Mouse (Mus musculus): Measurements from ENCODE around the gene Tgfbr1. TPM values are rescaled to one million over a fixed set of nuclear protein-coding genes. Genes with fewer than 3 reads are reported as not detected.

Gene Tgfbr1
- total RNA-seq, 1 experiment from 2014 or later: 34.1 TPM

DNA sequence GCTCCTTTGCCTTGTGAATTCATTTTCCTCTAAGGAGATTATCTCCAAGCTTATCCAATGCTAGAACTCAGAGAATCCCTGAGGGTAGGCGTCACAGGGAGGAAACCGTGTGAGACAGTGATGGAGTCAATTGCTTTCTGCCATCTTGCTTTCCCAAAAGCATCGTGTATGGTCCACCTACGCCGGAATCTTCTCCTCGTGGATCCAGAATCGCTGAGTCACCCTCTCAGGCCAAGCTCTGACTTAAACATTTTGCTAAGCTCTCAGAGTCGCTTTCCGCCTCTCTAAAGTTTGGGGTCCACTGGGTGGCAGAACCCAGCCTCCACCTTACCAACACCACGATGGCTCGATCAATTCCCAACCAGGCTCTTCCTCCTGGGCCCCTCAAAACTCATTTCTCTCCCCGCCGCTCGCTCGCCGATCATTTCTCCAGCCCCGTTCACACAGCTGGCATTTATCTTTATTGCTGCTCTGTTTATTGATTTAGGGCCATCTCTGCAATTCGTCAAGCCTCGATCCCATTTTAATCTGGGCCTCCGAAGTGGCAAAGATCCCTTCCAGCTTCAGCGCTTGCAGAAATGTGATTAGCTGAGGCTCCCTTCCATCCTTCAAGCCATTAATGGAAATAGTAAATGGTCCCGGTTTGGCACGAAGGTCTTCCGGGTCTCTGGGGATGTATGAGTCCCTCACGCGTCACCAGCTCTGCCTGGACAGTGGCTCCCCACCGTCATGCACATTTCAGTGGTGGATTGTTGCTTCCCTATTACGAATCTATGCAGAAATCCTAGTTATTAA, 82.7 kb downstream of the Tgfbr1 start:
- ATAC-seq (replicated peaks in 1 of 2; ENCODE audit: insufficient read depth in 1 of 2, low FRiP score in 2 of 2, low TSS enrichment in 1 of 2, low read depth in 1 of 2, poor library complexity in 2 of 2, severe bottlenecking in 2 of 2): no peak

DNA sequence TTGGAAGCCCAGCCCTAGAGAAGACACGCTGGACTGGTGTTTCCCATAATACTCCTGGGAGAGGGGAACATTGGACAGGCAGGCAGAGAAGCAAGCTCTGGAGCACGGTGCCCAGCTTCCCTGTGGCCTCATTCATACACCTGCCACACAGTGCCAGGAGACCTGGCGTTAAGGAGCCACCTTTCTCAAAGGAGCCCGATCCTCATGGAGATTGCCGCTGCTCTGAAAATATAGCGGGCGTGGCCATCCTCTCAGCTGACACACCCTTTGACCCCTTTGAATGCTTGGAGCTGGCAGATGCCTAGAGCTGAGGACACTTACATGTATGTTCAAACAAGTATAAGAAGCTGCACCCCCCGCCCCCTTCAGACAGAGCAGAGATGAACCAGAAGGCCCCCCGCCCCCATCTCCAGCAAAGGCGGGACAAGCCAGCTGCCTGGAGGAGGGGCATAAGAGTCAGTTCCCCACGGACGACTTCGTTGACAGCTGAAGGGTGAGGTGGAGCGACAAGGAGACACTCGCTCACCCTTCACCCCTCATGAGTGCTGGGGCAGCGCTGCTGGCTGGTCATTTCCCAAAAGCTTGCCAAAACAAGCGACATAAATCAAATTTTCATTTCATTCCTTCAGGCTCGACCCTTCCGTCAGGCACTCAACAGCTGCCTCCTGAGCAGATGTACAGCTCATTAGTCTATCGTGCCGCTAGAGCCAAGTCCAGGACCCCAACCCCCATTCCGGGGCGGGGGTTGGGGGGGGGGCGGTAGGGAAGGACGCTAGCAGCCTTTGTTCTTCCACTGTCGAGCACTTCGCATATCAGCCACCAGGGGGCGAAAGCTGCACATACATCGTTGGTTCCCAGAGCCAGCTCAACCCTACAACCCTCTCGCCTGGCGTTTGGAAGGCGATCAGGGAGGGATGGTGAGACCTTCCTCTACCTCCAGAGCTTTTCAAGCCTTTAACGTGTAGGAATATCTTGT, 84.6 kb downstream of the Tgfbr1 start:
- peak; percentile 80 to 87 for ATAC-seq (replicated peaks in 1 of 2; ENCODE audit: insufficient read depth in 1 of 2, low FRiP score in 2 of 2, low TSS enrichment in 1 of 2, low read depth in 1 of 2, poor library complexity in 2 of 2, severe bottlenecking in 2 of 2)

DNA sequence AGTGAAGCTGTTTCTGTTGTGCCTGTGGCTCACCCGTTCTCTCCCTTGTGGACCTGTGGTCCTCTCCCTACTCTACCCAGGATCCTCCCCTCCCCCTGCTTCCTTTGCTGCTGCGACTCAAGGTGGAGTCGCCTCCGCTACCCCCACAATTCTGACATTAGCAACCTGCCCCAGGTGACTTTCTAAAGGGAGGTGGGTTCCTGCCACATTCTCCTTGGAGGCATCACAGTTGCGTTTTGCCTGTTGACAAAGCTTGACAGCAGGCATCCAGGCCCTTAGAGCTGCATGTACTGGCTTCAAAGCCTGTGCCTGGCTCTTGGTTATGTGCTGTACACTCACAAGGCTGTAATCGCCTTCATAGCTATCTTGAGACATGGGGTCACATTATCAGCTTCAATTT, 85.9 kb downstream of the Tgfbr1 start:
- ATAC-seq (replicated peaks in 1 of 2; ENCODE audit: insufficient read depth in 1 of 2, low FRiP score in 2 of 2, low TSS enrichment in 1 of 2, low read depth in 1 of 2, poor library complexity in 2 of 2, severe bottlenecking in 2 of 2): no peak

DNA sequence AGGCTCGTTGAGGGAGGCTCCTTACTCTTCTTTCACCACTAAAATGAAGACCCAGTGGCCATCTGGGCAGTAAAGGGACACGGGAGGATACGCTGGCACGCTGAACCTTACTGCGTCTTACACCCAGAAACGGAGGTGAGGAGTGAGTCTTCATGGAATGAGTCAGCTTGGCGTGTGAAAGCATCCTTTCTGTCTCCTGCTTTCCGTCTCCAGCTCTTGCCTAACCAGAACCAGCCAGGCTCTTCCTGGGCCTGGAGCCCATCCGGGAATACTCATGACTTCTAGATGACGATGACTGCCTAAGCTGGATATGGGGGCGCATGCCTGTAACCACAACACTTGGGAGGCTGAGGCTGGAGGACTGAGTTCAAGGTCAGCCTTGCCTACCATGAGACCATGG, 87.9 kb downstream of the Tgfbr1 start:
- no peak for ATAC-seq (replicated peaks in 1 of 2; ENCODE audit: insufficient read depth in 1 of 2, low FRiP score in 2 of 2, low TSS enrichment in 1 of 2, low read depth in 1 of 2, poor library complexity in 2 of 2, severe bottlenecking in 2 of 2)

DNA sequence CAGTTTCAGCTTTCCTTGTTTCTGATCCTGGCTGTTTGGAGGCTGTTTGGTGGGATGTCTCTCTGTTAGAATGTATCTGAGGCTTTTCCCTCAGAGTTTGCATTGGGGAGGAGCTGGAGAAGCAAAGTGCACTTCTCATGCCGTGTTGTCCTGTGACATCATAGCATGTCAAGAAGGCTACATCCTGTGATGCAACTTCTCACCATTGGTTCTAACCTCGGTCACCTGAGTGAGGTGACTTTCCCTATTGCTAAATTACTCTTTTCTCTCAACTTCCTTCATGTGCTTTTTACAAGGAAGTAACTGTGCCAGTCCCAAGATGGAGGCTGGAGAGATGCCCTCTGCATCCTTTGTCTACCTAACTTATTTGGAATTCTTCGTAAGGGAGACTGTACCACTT, 95.5 kb downstream of the Tgfbr1 start:
- peak in 1 of 2 experiments; percentile 21; a peak in 1 of 4 replicates for ATAC-seq (replicated peaks in 1 of 2; ENCODE audit: insufficient read depth in 1 of 2, low FRiP score in 2 of 2, low TSS enrichment in 1 of 2, low read depth in 1 of 2, poor library complexity in 2 of 2, severe bottlenecking in 2 of 2)

DNA sequence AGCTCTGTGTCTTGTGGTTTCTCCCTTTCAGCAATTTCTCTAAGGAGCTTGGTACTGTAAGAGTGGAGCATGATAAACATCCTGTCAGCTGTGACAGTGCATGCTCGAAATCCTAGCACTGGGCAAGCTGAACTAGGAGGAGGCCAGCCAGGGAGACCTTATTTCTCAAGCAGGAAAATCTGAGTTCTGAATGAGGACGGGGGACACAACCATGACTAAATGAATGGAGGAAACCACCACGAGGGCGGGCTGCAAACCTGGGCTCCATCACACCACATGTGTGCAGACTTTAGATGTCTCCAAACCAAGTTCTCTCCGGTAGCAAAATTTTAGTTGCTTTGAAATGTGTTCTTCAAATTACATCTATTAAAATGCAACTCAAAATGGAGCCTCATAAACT, 96.1 kb downstream of the Tgfbr1 start:
- no peak for ATAC-seq (replicated peaks in 1 of 2; ENCODE audit: insufficient read depth in 1 of 2, low FRiP score in 2 of 2, low TSS enrichment in 1 of 2, low read depth in 1 of 2, poor library complexity in 2 of 2, severe bottlenecking in 2 of 2)

DNA sequence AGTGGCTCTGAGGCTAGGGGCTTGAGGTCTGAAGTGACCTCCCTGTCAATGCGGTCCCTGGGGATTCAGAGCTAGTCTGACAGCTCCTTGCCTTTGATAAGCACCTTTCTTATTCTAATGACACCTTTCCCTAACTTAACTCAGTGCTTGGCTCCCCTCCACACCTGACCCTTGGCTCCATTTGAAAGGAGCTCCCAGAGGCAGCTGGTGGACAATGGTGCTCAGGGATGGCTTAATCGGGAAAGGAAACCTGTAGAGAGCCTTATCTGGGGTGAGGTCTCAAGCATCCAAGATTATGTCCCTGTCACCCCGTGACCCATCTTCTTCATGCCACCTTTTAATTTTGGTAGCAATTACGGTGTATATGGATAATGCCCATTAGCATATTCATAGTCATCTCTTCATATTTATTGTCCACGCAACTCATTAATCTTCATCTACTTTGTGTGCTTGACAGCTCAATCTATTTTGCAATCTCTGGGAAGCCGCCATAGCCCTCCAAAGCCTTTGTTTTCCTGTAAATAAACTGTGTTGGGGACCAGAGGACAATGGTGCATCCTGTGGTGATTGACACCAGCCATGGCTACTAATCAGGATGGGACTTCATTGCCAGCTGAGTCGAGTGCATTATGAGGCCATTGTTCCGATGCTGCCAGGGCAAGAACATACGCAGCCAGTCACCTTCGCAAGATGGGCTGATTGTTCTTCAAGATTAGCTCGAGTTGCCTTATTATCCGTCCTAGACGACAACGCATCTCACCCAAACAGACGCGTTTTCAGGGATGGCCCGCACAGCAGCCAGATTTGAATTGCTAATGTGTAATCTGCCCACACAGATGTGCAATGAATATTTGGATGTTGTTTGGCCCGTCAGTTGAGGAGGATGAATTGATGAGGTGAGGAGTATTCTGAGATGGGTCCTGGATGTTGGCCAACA, 96.8 kb downstream of the Tgfbr1 start:
- ATAC-seq (replicated peaks in 1 of 2; ENCODE audit: insufficient read depth in 1 of 2, low FRiP score in 2 of 2, low TSS enrichment in 1 of 2, low read depth in 1 of 2, poor library complexity in 2 of 2, severe bottlenecking in 2 of 2): no peak

Other genes with a start within 250 kb of the Tgfbr1 start
- not detected in 2 replicates for gene Col15a1, start 145.1 kb upstream of the Tgfbr1 start, total RNA-seq (2017)
- gene Alg2, start 121.1 kb downstream of the Tgfbr1 start, total RNA-seq (2017): 24.9 and 25.0 TPM in 2 replicates
- gene Sec61b, start 121.4 kb downstream of the Tgfbr1 start, total RNA-seq (2017): 93.9 and 140 TPM in 2 replicates

All from hematopoietic stem cell, adult 5-6 weeks (primary cell).